Comparison of ENCODE assay signal across 8 mouse cellular contexts in genomic region chr5:76183750-76184261, GRCm38 (mm10). TPM values are rescaled to one million over a fixed set of nuclear protein-coding genes. Genes with fewer than 3 reads are reported as not detected.
A peak's percentile ranks its signal among the peaks of the same experiment; 100 is the strongest.
DNase-seq lines count a peak whose midpoint lies in the region; ATAC-seq and TF ChIP-seq lines count a peak whose summit lies in the region.

Tmem165 (plus strand) TSS chr5:76183880.

- peaks cover 35% of the 10 kb centered on the region for H3K79me2 ChIP-seq in MEL (ENCODE audit: control insufficient read depth, insufficient read depth, low read length, poor library complexity)

- peak; percentile 96 for DNase-seq in MEL (ENCODE audit: low read depth, low spot score)
- DNase-seq in cerebellum, adult 2 months: peak; percentile 96 to 97
- DNase-seq in forelimb bud, embryonic 11.5 days (ENCODE audit: low read depth, low spot score): peak; percentile 91
- peak; percentile 81 for DNase-seq in layer of hippocampus, adult 9-10 months (ENCODE audit: low spot score)
- DNase-seq in ovary, postnatal 10 days (ENCODE audit: low spot score): peak; percentile 84
- peak; percentile 84 to 85 for DNase-seq in thymus, postnatal 10 days (ENCODE audit: low spot score in 2 of 2)

- TF ChIP-seq CTCF in MEL (IDR thresholded peaks at IDR 0.05 in 2 of 3, conservative IDR thresholded peaks at IDR 0.05 in 1 of 3; ENCODE audit: control insufficient read depth in 1 of 3, insufficient read depth in 1 of 3, low read depth in 2 of 3, low read length in 3 of 3, poor library complexity in 1 of 3, severe bottlenecking in 1 of 3): no peak
- TF ChIP-seq CTCF in cerebellum, adult 2 months (IDR thresholded peaks at IDR 0.05; ENCODE audit: borderline replicate concordance, insufficient read depth, low read depth, low read length): no peak

- H3K9me3 ChIP-seq in MEL (replicated peaks; ENCODE audit: insufficient read depth, low read length): no peaks in the 10 kb centered on the region
- H3K9me3 ChIP-seq in lung, embryonic 16.5 days (ENCODE audit: control insufficient read depth, low read length): no peaks in the 10 kb centered on the region

- peak within 1 kb of the TSS; percentile 86 for H3K4me2 ChIP-seq in lung, embryonic 16.5 days (ENCODE audit: low read depth, low read length)

- WGBS in cerebellum, adult 2 months: under 1% methylated on average over 57 of the region's 62 CpGs
- WGBS in lung, embryonic 16.5 days: under 1% methylated on average over 59 of the region's 62 CpGs

- H3K27ac ChIP-seq in MEL (ENCODE audit: control insufficient read depth, low read depth, low read length): peak within 1 kb of the TSS; percentile 42
- H3K27ac ChIP-seq in cerebellum, adult 2 months (ENCODE audit: insufficient read depth, low read length): peak within 1 kb of the TSS; percentile 15
- H3K27ac ChIP-seq in lung, embryonic 16.5 days (ENCODE audit: low read length): peak within 1 kb of the TSS; percentile 97

- no peak for TF ChIP-seq RAD21 in MEL (IDR thresholded peaks at IDR 0.05; ENCODE audit: low read depth, low read length)

- peak; percentile 95 to 97 for TF ChIP-seq POLR2A in MEL (IDR thresholded peaks at IDR 0.05; ENCODE audit: control insufficient read depth in 1 of 2, insufficient read depth in 1 of 2, low read depth in 1 of 2, low read length in 2 of 2, poor library complexity in 1 of 2)
- peak; percentile 77 for TF ChIP-seq POLR2A in cerebellum, adult 2 months (IDR thresholded peaks at IDR 0.05; ENCODE audit: borderline replicate concordance, insufficient read depth, low read length)

- H3K9ac ChIP-seq in MEL (ENCODE audit: control insufficient read depth, low read depth, low read length, poor library complexity, severe bottlenecking): peak within 1 kb of the TSS; percentile 88
- peak within 1 kb of the TSS; percentile 94 for H3K9ac ChIP-seq in lung, embryonic 16.5 days (ENCODE audit: low read length)

- H3K4me1 ChIP-seq in MEL (ENCODE audit: control insufficient read depth in 1 of 2, insufficient read depth in 2 of 2, low read length in 2 of 2): peaks cover 10 to 23% of the 10 kb centered on the region in 2 experiments
- peaks cover 5% of the 10 kb centered on the region; the same call in 1 of the 2 replicates for H3K4me1 ChIP-seq in cerebellum, adult 2 months (ENCODE audit: control insufficient read depth, insufficient read depth, low read length)
- H3K4me1 ChIP-seq in lung, embryonic 16.5 days (replicated peaks; ENCODE audit: control insufficient read depth, insufficient read depth, low read length): peaks cover 18% of the 10 kb centered on the region

- no peaks in the 10 kb centered on the region for H3K27me3 ChIP-seq in MEL (ENCODE audit: control insufficient read depth in 1 of 2, insufficient read depth in 2 of 2, low read length in 2 of 2)
- no peaks in the 10 kb centered on the region for H3K27me3 ChIP-seq in cerebellum, adult 2 months (ENCODE audit: control insufficient read depth, insufficient read depth, low read length)
- no peaks in the 10 kb centered on the region for H3K27me3 ChIP-seq in lung, embryonic 16.5 days (ENCODE audit: control insufficient read depth, insufficient read depth, low read depth, low read length)

- ATAC-seq in hematopoietic stem cell, adult 5-6 weeks (replicated peaks in 1 of 2; ENCODE audit: insufficient read depth in 1 of 2, low FRiP score in 2 of 2, low TSS enrichment in 1 of 2, low read depth in 1 of 2, poor library complexity in 2 of 2, severe bottlenecking in 2 of 2): peak; percentile 93 to 94
- ATAC-seq in lung, embryonic 16.5 days (ENCODE audit: low read depth): peak; percentile 97

- H3K4me3 ChIP-seq in MEL (ENCODE audit: control insufficient read depth in 1 of 2, insufficient read depth in 1 of 2, low read depth in 2 of 2, low read length in 2 of 2): peak within 1 kb of the TSS; percentile 77 to 88
- peak within 1 kb of the TSS; percentile 61 for H3K4me3 ChIP-seq in cerebellum, adult 2 months (replicated peaks; ENCODE audit: insufficient read depth, low read depth, low read length)
- H3K4me3 ChIP-seq in lung, embryonic 16.5 days (ENCODE audit: low read length): peak within 1 kb of the TSS; percentile 95

- TF ChIP-seq EP300 in MEL (IDR thresholded peaks at IDR 0.05; ENCODE audit: low read depth in 1 of 2, low read length in 2 of 2): no peak

- H3K36me3 ChIP-seq in MEL (ENCODE audit: control insufficient read depth in 1 of 2, insufficient read depth in 2 of 2, low read length in 2 of 2): peaks cover 0 to 34% of the 10 kb centered on the region in 2 experiments; a peak in 3 of 4 replicates
- H3K36me3 ChIP-seq in lung, embryonic 16.5 days (ENCODE audit: control insufficient read depth, insufficient read depth, low read length): 0 out of 2 replicates have a peak, but pooled peaks cover 2% of the 10 kb centered on the region

TF ChIP-seq in MEL, 35 proteins besides CTCF, POLR2A, EP300 and RAD21:
- peak; percentile 82 for TF ChIP-seq TCF12 (IDR thresholded peaks at IDR 0.05; ENCODE audit: low read depth, low read length)
- TF ChIP-seq SMC3 (IDR thresholded peaks at IDR 0.05; ENCODE audit: low read depth, low read length): no peak
- TF ChIP-seq CHD1 (IDR thresholded peaks at IDR 0.05; ENCODE audit: low read depth, low read length): no peak
- no peak for TF ChIP-seq GATA1 (IDR thresholded peaks at IDR 0.05; ENCODE audit: low read depth, low read length)
- TF ChIP-seq ZC3H11A (IDR thresholded peaks at IDR 0.05; ENCODE audit: low read depth, low read length): no peak
- TF ChIP-seq SIN3A (IDR thresholded peaks at IDR 0.05; ENCODE audit: low read length): peak; percentile 43; the same call in 1 of the 2 replicates
- TF ChIP-seq ZNF384 (IDR thresholded peaks at IDR 0.05; ENCODE audit: low read depth, low read length): no peak
- TF ChIP-seq TBP (IDR thresholded peaks at IDR 0.05; ENCODE audit: low read depth, low read length): peak; percentile 69; the same call in 1 of the 2 replicates
- no peak for TF ChIP-seq MYC (IDR thresholded peaks at IDR 0.05; ENCODE audit: low read depth, low read length)
- TF ChIP-seq ZMIZ1 (IDR thresholded peaks at IDR 0.05; ENCODE audit: low read depth, low read length): 0 out of 2 replicates have a peak, but pooled peaks have one; percentile 91
- TF ChIP-seq JUND (IDR thresholded peaks at IDR 0.05; ENCODE audit: low read depth, low read length): no peak
- no peak for TF ChIP-seq TAL1 (IDR thresholded peaks at IDR 0.05; ENCODE audit: low read length)
- TF ChIP-seq BHLHE40 (IDR thresholded peaks at IDR 0.05; ENCODE audit: borderline replicate concordance, low read depth, low read length): no peak
- TF ChIP-seq USF2 (IDR thresholded peaks at IDR 0.05; ENCODE audit: borderline replicate concordance in 1 of 2, insufficient read depth in 1 of 2, low read depth in 1 of 2, low read length in 2 of 2): no peak
- peak; percentile 74 for TF ChIP-seq HCFC1 (IDR thresholded peaks at IDR 0.05; ENCODE audit: low read depth, low read length)
- no peak; the same call in 1 of the 2 replicates for TF ChIP-seq ELF1 (IDR thresholded peaks at IDR 0.05; ENCODE audit: low read depth, low read length)
- TF ChIP-seq GABPA (IDR thresholded peaks at IDR 0.05; ENCODE audit: low read depth, low read length): no peak
- no peak for TF ChIP-seq NRF1 (IDR thresholded peaks at IDR 0.05; ENCODE audit: insufficient read depth, low read depth, low read length, poor library complexity, severe bottlenecking)
- TF ChIP-seq MAZ (IDR thresholded peaks at IDR 0.05; ENCODE audit: low read depth, low read length): no peak
- no peak; the same call in 1 of the 2 replicates for TF ChIP-seq KAT2A (conservative IDR thresholded peaks at IDR 0.05; ENCODE audit: low read depth, low read length)
- TF ChIP-seq POLR2AphosphoS5 (IDR thresholded peaks at IDR 0.05; ENCODE audit: borderline replicate concordance, low read depth, low read length): no peak
- no peak for TF ChIP-seq USF1 (IDR thresholded peaks at IDR 0.05; ENCODE audit: low read depth, low read length)
- peak; percentile 26; the same call in 1 of the 2 replicates for TF ChIP-seq ETS1 (IDR thresholded peaks at IDR 0.05; ENCODE audit: low read depth, low read length)
- TF ChIP-seq MYB (IDR thresholded peaks at IDR 0.05; ENCODE audit: low read depth, low read length): 0 out of 2 replicates have a peak, but pooled peaks have one; percentile 19
- TF ChIP-seq ZKSCAN1 (IDR thresholded peaks at IDR 0.05; ENCODE audit: low read depth, low read length): no peak
- no peak for TF ChIP-seq MAFK (IDR thresholded peaks at IDR 0.05; ENCODE audit: borderline replicate concordance, low read depth, low read length)
- no peak for TF ChIP-seq MEF2A (IDR thresholded peaks at IDR 0.05; ENCODE audit: extremely low read depth, insufficient replicate concordance, low read depth, low read length, poor library complexity, severe bottlenecking)
- TF ChIP-seq MXI1 (IDR thresholded peaks at IDR 0.05; ENCODE audit: low read depth, low read length): peak; percentile 44; the same call in 1 of the 2 replicates
- TF ChIP-seq RCOR1 (IDR thresholded peaks at IDR 0.05; ENCODE audit: low read depth, low read length): no peak; the same call in 1 of the 2 replicates
- TF ChIP-seq NELFE (IDR thresholded peaks at IDR 0.05; ENCODE audit: low read depth, low read length): peak; percentile 97
- no peak for TF ChIP-seq UBTF (IDR thresholded peaks at IDR 0.05; ENCODE audit: borderline replicate concordance, insufficient read depth, low read depth, low read length)
- no peak for TF ChIP-seq CHD2 (IDR thresholded peaks at IDR 0.05; ENCODE audit: low read length)
- TF ChIP-seq E2F4 (IDR thresholded peaks at IDR 0.05; ENCODE audit: borderline replicate concordance, low read depth, low read length): no peak
- TF ChIP-seq POLR2AphosphoS2 (IDR thresholded peaks at IDR 0.05; ENCODE audit: low read length): peak; percentile 81; the same call in 1 of the 2 replicates
- TF ChIP-seq MAX (IDR thresholded peaks at IDR 0.05; ENCODE audit: low read length): no peak; the same call in 1 of the 2 replicates

RNA-seq across cellular contexts. Expression of gene Tmem165, which starts in this region (rescaled TPM):
- total RNA-seq in MEL (2012; rRNA removed): 73.0 and 77.7 TPM in 2 replicates
- 100 to 1,000 TPM in 1 of 2 experiments, 10 to 100 TPM in 1; 66.5 to 154 TPM for polyA plus RNA-seq in MEL (2012; ENCODE audit: insufficient read depth in 1 of 2, insufficient read length in 2 of 2, low read depth in 1 of 2, low replicate concordance in 2 of 2, missing spikeins in 1 of 2)
- polyA plus RNA-seq in cerebellum, adult 2 months (2012; rRNA removed): 36.7 and 37.5 TPM in 2 replicates
- 47.3 and 61.6 TPM in 2 replicates for total RNA-seq in hematopoietic stem cell, adult 5-6 weeks (2017)
- polyA plus RNA-seq in lung, embryonic 16.5 days (2015; fragmentation: Nextera tagmentation; extraction: Ambion mirVana): 87.9 and 89.3 TPM in 2 replicates

Comparison
In these comparisons a context has a peak if more than half of its experiments do, and no peak if none do; other contexts are left out.
1. Peak in every context shown above with its lines: DNase-seq, ATAC-seq, H3K4me3 ChIP-seq and H3K27ac ChIP-seq.
2. H3K27ac ChIP-seq: peak in every context shown above with its lines; median percentile 97 in lung, embryonic 16.5 days; 42 in MEL; 15 in cerebellum, adult 2 months.